Mouse (Mus musculus) skeletal muscle tissue, adult 2 months (tissue): ENCODE results near the gene Fam221a.
"Not testable (repeated sequence)": the region's sequence is repeated elsewhere in the genome, so short reads cannot be mapped to it uniquely, and the experiment has no call there.

Experiments used
- DNase-seq: peaks from one replicate; pipeline ENCODE4 v3.0.0-alpha.2; 2012; ENCODE audit warnings: low read depth, low spot score

Fam221a gene

DNA sequence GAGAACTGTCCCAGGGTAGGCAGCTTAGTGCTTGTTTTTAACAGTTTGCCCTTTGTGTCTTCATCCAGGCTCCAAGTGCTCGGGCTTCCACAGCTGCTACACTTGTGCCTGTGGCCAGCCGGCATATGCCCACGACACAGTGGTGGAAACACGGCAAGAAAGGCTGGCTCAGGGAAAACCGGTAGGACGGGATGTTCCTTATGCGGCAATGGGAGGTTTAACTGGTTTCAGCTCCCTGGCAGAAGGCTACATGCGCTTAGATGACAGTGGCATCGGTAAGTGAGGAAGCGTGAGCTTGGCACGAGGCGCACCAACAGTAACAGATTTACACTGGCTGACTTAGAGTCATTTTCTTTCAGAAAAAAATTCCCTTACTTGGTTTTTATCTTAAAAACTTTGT, 10.8 kb downstream of the Fam221a start:
- DNase-seq, result no peak

DNA sequence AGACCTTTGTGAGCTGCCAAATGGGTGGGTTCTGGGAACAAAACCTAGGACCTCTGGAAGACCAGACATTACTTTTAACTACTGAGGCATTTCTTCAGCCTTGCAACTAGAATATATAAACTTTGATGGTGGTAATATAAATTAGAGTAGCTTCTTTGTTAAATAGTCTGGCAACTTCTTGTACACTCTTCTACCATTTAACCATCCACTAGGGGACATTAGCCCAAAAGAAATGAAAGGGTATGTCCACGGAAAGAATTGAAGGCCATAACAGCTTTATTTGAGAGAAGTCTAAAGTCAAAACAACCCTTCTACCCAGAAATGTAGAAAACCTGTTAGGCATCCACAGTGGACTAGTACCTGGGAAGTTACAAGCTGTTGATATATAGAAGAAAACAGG, 26.7 kb downstream of the Fam221a start:
- no peak for DNase-seq

DNA sequence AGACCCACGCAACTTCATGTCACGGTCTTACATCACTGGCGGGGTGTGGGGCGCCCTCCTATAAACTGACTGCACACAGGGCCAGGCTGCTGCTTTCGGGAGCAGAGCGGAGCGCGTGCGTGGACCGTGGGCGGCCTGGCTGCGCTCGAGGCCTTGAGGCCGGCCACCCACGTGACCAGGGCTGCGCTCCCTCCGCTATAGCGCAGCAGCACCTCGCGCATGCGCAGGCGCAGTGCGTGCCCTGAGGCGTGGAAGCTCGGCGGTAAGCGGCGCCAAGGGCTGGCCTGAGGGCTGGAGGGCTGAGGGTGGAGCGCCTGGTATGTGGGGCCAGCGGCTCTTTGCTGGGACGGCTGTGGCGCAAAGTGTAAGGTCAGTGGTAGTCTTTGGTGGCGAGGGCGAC, 27.8 kb downstream of the Fam221a start, which contains the start of gene Stk31:
Gene Stk31, plus strand, starts transcription at position 289 of the 400 bp plus-strand sequence.
- DNase-seq, result no peak

DNA sequence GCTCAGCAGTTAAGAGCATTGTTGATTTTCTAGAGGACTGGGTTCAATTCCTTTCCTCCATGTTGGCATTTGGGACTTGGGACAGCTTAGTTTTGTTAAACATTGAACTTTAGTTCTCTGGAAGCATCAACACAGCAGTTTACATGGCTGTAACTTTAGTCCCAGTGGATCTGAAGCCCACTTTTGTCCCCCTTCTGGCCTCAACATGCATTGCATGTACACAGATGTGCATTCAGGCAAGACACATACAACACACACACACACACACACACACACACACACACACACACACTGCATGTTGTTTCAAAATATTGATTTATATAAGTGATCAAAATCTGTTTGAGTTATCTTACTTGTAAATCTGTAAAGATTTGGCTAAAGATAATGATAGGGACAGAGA, 29.9 kb downstream of the Fam221a start:
- DNase-seq, result no peak

DNA sequence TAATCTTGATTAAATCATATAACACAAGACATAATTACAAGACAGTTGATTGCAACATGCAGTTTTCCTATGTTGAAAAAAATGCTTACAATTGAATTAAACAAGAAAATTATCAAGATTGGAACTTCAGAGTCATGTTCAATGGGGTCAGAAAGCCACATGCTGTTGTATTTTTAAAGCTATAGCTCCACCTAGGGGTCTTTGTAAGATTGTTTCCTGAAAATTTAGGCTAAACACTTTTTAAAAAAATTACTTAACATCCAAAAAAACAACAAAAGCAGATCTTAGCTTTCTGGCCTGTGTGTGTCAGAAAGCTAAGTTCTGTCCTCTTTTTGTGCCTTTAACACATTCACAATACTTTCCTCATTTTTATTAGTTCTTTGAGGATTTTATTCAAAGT, 30.8 kb downstream of the Fam221a start:
- DNase-seq, result no peak

DNA sequence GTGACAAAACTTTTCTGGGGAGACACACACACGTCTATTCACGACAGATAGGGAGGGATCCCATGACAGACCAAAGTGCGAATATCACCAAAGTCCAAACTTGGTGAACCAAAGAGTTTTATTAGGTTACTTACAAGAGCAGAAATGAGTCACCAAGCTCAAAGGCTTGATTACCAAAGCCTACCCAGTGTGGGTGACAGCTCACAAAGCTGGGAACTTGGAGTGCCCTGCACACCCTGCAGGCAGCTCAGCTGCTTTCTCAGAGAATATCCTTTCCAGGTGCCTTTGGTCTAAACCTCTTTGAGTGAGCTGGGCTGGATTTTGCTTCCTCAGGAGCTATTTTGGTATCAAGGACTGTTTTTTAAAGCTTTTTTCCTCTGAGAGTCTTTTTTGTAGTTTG, 43.3 kb downstream of the Fam221a start:
- no peak for DNase-seq

DNA sequence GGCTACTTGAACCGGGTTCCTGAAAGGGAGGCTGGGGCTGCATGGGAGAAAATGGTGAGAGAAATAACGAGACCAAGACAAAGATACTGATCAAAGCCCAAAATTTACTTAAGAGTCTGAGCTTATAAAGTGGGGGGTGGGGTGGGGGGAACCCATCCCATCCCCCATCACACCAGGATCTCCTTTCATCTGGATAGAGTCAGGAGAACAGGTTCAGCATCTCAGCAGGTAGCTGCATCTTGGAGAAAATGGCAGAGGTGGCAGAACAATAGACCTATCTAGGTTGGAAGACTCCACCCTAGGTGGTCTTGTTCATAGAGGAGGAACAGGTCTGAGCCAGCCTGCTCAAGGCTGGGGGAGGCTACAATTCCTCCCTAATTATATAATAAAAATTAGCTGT, 45.4 kb downstream of the Fam221a start:
- not testable (repeated sequence) for DNase-seq

DNA sequence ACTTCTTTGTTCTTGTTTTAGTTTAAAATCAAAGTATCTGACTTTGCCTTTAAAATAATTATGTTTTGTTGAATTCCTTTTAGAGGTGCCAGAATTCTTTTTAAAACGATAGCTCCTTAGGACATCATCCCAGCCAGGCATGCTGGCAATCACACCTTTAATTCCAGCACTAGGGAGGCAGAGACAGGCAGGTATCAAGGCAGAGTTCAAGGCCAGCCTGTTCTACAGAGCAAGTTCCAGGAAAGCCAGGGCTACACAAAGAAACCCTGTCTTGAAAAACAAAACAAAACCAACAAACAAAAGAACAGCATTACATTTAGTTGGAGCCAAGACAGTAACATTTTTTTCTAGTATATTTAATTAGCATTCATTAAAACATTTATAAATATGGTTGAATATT, 48.4 kb downstream of the Fam221a start:
- no peak for DNase-seq

DNA sequence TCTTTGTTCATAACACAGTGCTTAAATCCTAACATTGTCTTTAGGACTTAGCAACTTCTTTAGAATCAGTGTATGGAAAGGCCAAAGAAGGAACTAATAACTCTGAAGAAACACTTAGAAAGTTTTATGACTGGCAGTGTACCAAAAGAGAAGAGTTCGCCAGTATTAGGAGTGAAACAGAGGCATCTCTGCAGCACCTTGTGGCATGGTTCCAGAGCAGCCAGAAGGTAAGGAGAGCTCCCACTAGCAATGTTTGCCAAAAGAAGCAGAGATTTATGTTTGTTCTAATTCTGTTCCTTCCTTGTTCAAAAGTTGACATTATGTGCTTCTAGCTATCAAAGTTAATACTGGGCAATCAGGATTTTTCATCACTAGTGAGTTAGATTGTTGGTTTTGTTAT, 69.8 kb downstream of the Fam221a start:
- DNase-seq, result no peak
